Mouse (Mus musculus): ENCODE results near the gene Adrm1.

GRCm38 (mm10) chr2:180215011-180215461, 43.8 kb downstream of the Adrm1 start:
- TF ChIP-seq CTCF (IDR thresholded peaks at IDR 0.05; ENCODE audit: insufficient read depth, low read depth, low read length) (no peak), POLR2A (IDR thresholded peaks at IDR 0.05; ENCODE audit: insufficient read depth, low read depth, low read length) (no peak)
